Mouse (Mus musculus) C3H10T1/2 (cell line): ENCODE measurements around the gene Polr1a. TPM values are rescaled to one million over a fixed set of nuclear protein-coding genes. Genes with fewer than 3 reads are reported as not detected.

Source experiments
- polyA plus RNA-seq, 2 experiments: library from polyadenylated mRNA; unstranded; fragments of >200 nt; fragmentation: generic; extraction: Trizol; gene quantifications; one replicate each; pipeline ENCODE4 v1.2.1; 2012; ENCODE audit warnings: missing spikeins in 2 of 2

The Polr1a gene
- 10 to 100 TPM in 1 of 2 experiments, 1 to 10 TPM in 1; 9.9 to 17.0 TPM for polyA plus RNA-seq

DNA sequence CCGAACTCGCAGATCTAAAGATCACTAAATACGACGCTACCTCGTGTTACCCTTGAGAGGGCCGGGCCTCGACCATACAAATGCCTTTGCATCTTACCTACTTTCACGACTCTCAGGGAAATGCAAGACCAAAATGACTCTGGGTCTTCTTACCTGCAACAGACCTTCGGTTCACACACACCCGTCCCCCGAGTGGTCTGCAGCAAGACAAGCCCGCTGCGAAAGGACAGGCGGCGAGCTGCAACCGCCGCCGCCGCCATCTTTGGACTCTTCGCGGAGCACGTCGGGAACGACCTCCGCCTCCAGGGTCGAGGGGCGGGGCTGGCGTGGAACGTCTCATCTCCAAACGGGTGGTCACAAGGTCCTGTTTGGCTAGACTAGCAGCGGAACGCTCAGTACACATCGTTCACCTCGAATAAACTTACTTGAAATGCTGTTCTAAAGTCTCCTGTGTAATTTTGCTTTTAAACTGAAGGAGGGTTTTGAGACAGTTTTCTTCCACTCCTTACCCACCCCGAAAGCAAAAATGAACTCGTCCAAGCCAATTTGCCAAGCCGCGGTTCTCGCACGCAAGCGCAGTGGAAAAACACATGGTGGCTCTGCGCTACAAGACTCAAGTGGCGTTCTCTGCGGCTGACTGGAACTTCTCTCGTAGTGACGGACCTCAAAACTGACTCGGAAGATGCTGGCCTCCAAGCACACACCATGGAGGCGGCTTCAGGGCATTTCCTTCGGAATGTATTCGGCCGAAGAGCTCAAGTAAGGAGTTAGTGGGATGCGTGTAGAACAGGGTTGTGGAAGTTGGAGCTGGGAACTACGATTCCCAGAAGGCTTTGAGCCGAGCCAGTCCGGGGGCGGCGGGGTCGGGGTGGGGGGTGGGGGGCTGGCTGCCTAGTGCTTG is at the start of gene Polr1a, which contains the start of gene Ptcd3:
TSS of gene Polr1a (plus strand) at position 573 of the 901 bp plus-strand sequence.
TSS of gene Ptcd3 (minus strand) at position 270 of the 901 bp plus-strand sequence.

Other genes starting within 250 kb of the Polr1a start
- under 1 TPM; 0.02 to 0.28 TPM for gene Reep1, start 201.5 kb upstream of the Polr1a start, polyA plus RNA-seq
- 10 to 100 TPM; 14.2 to 14.3 TPM for gene Mrpl35, start 82.1 kb upstream of the Polr1a start, polyA plus RNA-seq
- gene Immt, start 77.7 kb upstream of the Polr1a start, polyA plus RNA-seq = 10 to 100 TPM; 33.7 to 76.9 TPM
- 10 to 100 TPM in 1 of 2 experiments, 1 to 10 TPM in 1; 2.0 to 13.3 TPM for gene Ptcd3, start 303 bp upstream of the Polr1a start, polyA plus RNA-seq
- 10 to 100 TPM in 1 of 2 experiments, 1 to 10 TPM in 1; 4.4 to 34.1 TPM for gene St3gal5, start 188.5 kb downstream of the Polr1a start, polyA plus RNA-seq